Mouse (Mus musculus) lung, postnatal 0 days (tissue): ENCODE data around the gene Srp14.

Source experiments
- CTCF ChIP-seq: IDR thresholded peaks from 2 replicates; pipeline ENCODE4 v1.5.1; 2016; ENCODE audit warnings: antibody characterized with exemption, mild to moderate bottlenecking
- EP300 ChIP-seq: IDR thresholded peaks from 2 replicates; pipeline ENCODE4 v1.6.1; 2016; ENCODE audit warnings: antibody characterized with exemption, mild to moderate bottlenecking, control low read depth

GRCm38 (mm10) chr2:118457029-118457428, 22.5 kb downstream of the Srp14 start:
- TF ChIP-seq CTCF (no peak), EP300 (no peak)
